Mouse (Mus musculus) G1E (cell line): ENCODE results near the gene Gm9736.
"Not testable (repeated sequence)": the region's sequence is repeated elsewhere in the genome, so short reads cannot be mapped to it uniquely, and the experiment has no call there.

Experiments used
- CTCF ChIP-seq: IDR thresholded peaks from 2 replicates; pipeline ENCODE4 v1.5.1; 2012; ENCODE audit warnings: low read depth, low read length, inconsistent platforms, mixed read lengths
- GATA1 ChIP-seq: IDR thresholded peaks from 2 replicates; pipeline ENCODE4 v1.6.1; 2012; ENCODE audit warnings: borderline replicate concordance, low read length, inconsistent platforms, mixed read lengths
- POLR2AphosphoS5 ChIP-seq: IDR thresholded peaks from 2 replicates; pipeline ENCODE4 v1.6.1; 2012; ENCODE audit warnings: low read depth, low read length, inconsistent platforms; ENCODE audit not compliant: insufficient replicate concordance

DNA sequence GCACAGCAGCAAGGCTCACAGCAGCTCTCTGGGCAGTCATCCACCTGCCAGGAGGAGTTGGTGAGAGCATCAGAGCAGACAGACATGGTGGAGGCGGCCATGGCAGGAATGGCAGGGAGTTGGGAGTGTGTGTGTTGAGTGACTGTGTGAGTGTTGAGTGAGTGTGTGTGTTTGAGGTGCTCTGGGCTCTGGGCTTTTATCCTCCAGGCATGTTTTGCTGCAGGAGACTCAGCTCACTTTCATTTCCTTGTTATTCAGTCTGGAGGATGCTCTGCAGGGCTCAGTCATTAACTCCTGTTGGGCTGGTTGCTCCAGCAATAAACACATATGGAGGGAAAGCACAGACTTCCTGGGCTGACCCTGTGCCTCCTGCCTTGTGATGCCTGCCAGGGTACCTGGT lies 25.7 kb upstream of the Gm9736 start, which contains the start of gene Gm7138:
- not testable (repeated sequence) for TF ChIP-seq CTCF, POLR2AphosphoS5, GATA1
